Mouse (Mus musculus) megakaryocyte progenitor cell, adult 5-6 weeks (primary cell): ENCODE measurements around the gene Gm49403. TPM values are rescaled to one million over a fixed set of nuclear protein-coding genes. Genes with fewer than 3 reads are reported as not detected.

ENCODE experiments used
- ATAC-seq: replicated peaks from 2 replicates; pipeline ENCODE4 v1.8.0; 2016; ENCODE audit warnings: mild to moderate bottlenecking, moderate TSS enrichment, inconsistent platforms; ENCODE audit not compliant: poor library complexity
- total RNA-seq, 2 experiments: library from RNA; stranded (forward) in 1 of 2; stranded (reverse) in 1 of 2; fragments of 157-497, 149-512 nt in 1 of 2; fragments of 200-1000 nt in 1 of 2; gene quantifications; 2 replicates each; pipeline versions ENCODE4 v1.2.3 to v1.2.4; 2015 to 2017

Gene Gm49403
- total RNA-seq, 2 experiments from 2014 or later = not detected

DNA sequence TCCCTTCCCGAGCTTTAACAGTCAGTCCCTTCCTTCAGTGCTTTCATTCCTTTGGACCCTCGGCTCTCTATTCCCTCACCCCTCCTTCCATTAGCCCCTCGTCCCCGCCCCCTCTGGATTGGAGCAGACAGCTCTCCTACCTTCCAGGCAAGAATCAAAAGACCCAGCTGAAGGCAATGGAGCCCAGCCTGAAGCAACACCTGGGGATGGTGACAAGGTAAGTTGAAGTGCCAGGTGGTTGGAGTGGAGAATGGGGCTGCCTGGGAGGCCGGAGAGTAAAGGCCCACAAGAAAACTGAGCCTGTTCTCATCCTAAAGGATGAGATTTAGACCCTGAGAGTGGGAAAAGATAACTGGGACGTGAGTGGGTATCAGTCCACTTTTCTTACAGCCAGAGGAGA lies 24.8 kb downstream of the Gm49403 start:
- no peak for ATAC-seq

DNA sequence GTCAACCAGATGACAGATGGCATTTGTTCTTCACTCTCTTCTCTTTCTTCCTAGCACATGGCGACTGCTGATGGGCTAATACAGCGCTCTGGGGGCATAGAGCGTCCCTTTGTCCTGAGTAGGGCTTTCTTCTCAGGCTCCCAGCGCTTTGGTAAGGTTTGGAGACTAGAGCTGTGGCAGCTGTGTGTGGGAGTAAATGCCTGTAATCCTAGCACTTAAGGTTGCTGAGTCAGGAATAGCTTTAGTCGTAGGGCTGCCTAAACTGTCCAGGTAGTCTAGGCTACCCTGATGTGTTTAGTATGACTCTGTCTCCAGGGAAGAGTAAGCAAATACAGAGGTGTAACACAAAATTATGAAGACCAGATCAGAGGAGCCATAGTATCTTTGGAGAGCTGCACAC lies 28.1 kb downstream of the Gm49403 start:
- ATAC-seq = no peak

DNA sequence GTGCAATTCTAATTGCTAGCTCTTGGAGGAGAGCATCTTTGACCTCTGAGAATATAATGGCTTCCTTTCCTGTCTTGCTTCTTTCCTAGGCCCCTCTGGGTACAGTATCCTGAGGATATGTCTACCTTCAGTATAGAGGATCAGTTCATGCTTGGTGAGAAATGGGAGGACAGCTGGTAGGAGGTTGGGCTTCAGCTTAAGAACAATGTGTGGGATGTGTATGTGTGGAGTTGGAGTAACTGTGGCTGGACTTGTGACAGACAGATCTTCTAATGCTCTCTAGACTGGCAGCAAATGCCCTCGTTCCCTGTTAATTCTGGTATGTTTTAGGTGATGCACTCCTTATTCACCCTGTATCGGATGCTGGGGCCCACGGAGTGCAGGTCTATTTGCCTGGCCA lies 30.5 kb downstream of the Gm49403 start:
- ATAC-seq = no peak

DNA sequence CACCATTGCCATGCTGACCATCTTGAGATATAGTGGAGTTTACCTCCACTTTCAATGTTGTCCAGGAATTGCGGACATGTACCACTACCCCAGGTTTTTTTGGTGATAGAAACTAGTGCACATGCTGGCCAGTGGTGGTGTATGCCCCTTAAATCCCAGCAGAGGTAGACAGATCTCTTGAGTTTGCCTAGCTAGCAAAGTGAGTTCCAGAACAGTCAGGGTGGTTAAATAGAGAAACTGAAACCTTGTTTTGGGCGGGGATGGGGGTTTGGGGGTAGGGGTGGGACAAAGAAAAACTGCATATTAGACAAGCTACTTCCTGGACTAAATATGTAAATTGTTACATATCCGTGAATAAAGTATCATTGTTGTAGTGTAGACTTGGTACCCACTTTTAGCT lies 35.3 kb downstream of the Gm49403 start:
- no peak for ATAC-seq

DNA sequence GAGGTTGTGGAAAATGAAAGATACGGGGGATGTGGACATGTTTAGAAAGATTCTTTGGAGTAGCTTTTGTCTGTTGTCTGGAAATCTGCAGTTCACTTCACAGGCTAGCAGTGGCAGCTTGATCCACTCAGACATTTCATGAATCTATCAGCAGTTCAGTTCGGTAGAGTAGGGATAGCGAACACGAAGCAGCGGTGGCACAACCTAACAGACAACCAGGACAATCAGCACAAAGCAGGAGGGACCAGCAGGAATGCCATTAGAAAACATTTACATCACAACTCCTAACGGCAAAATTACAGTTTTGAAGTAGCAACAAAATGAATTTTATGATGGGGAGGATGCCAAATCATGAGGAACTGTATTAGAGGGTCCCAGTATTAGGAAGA lies 35.9 kb downstream of the Gm49403 start:
- ATAC-seq = no peak

DNA sequence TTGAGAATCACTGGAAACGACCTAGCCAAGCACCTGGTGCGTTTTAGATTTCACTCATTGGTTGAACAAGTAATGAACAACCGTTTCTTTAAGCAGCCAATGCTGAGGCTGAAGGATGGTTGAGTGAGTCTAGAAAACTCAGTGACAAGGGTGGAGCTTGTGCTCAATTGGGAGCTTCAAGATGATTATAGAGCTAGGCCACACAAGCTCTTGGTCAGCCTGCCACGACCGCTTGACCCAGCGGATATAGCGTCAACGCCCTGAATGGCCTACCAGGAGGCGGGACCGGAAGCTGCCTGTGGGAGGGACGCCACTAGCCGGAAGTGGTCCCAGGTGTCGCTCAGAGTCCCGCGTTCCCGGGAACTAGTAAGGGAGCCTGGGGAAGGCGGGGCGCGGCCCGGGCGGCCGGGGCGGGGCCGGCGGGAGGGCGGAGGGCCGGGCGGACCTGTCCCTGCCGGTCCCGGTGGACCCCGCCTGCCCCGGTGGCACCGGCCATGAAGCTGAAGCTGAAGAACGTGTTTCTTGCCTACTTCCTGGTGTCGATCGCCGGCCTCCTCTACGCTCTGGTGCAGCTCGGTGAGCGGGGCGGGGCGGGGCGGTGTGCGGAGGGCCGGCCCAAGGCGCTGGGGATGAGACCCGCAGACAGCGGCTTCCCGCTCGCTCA lies 36.5 kb downstream of the Gm49403 start, which contains the start of gene B3gat3:
TSS of gene B3gat3 (plus strand) at position 302 of the 664 bp plus-strand sequence.
- ATAC-seq = peak; percentile 91

DNA sequence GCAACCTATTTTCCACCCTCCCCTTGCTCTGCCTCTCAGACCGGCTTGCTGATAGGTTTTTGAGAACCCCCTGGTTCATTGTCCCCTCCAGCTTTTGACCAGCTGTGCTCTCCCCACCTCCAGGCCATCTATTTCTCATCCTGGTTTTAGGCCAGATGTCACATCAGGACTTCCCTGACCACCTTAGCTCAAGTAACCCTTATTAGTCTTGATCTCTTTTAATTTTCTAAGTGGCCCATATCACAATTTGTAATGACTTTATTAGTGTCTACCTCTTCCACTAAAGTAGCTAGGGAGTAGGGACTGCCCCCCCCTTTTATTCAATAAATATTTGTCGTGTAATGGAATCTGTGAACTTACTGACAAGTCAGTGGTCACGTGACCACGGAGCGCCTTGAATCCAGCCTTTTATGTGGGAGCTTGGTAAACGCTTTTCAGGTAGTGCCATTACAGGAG lies 37.1 kb downstream of the Gm49403 start:
- peak; percentile 10; the same call in 1 of the 2 replicates for ATAC-seq

DNA sequence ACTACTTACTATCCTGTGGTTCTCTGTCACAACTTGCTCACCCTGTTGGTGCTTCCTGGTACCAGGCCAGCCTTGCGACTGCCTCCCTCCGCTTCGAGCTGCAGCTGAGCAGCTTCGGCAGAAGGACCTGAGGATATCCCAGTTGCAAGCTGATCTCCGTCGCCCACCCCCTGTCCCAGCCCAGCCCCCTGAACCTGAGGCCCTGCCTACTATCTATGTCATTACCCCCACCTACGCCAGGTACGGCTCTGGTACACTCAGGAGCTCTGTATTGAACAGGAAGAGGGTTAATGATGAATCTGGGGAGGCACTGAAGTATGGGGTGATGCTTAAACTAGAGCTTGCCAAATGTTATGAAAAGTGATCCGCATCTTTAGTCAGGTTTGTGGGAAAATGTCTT lies 38.0 kb downstream of the Gm49403 start:
- no peak for ATAC-seq

DNA sequence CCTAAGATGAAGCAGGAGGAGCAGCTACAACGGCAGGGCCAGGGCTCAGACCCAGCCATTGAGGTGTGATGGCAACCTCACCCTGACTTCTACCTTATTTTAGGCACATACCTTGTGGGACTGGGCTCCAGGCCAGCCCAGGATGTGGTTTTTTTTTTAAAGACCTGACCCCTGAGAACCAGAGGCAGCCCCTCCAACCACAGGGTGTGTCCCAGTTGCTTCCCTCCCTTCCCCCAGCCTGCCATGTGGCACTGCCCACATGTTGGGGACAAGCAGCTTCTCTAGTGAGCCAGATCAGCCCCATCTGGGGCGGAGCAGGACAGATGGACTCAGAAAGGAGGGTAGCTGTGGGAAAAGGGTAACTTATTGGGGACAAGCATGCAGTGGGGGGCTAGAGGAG lies 43.0 kb downstream of the Gm49403 start:
- no peak for ATAC-seq

DNA sequence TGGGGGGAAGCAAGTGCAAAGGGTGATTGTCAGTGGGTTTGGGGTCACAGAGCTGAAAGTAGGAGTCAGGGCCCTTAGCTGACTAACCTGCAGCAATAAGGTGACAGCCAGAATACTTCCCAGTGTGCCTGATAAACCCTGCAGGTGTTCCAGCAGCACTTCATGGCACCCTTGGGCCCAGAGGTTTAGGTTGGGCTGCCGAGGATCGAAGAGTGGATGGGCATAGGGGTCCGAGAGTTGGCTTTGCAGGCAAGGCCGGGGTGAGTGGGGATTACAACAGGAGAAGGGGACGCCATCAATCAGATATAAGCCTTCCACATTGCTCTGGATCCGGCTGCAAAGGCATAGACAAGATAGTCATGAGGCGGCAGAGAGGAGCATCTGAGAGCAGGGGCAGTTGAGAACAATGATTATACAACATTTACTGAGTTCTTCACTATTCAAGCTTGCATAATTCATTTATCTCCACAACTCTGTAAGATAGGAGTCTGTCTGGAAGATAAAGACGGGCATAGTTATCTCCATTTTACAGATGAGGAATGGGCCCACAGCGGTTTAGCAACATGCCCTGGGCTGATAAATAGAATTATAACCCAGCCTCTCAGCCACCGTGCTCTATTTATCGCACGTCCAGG lies 44.3 kb downstream of the Gm49403 start:
- ATAC-seq = peak; percentile 47

DNA sequence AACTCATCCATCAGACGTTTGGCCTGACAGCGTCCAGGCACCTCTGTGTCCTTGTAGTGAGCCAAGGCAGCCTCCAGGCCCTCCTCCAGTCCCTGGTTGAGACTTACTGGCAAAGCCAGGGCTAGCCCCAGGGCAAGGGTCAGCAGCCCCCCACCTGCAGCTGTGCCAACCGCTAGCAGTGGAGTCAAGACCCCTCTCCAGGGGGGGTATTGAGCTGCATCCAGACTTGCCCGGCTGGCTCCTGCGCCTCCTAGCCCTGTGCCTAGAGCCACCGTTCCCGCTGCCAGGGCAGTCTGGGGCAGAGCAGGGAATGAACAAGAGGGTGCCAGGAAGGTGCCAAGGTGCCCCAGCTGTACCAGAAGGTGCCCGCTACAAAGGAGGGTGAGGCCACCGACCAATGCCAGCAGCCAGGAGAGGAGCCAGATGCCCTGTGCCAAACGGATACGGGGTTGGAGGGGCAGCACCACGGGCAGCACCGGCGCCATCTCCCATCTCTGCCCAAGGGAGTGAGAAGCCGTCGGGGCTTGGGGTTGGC lies 45.0 kb downstream of the Gm49403 start:
- peak; percentile 37 for ATAC-seq

DNA sequence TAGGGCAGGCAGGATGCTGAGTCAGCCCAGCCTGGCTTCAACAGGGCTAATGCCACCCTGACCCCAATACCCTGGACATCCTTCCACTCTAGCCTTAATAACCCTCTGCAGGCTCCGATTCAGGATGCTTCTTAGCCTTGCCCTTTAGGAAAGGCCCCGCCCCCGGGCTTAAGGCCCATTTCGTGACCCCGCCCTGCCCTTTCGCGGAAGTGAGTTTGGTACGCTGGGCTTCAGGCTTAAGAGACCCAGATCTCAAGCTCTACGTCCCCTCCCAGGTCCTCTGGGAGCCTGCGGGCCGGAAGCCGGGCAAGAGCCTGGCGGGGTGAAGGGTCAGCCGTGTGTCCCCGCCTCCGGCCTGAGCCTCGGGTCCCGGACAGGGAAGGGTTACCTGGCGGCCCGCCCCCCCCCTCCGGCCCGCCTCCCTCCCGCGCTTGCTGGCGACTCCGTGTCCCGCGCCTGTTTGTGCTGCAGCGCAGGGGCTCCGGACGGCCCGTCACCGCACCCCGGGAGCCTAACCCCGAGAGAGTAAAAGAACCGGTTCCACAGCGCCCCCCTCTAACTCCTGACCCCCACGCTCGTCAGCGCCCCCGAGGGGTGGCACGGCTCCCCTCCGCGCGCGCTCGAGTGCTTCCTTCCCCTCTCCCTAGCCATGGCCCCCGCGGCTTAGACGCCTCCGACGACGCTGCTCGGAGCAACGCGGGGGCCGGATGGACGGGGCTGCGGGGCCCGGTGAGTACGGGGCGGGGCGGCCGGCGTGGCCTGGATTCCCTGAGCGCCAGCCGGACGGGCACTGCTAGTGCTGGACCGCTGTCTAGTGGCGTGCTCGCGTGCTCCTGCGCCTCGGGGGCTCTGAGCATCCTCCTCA lies 45.7 kb downstream of the Gm49403 start, which contains the start of the genes Rom1 and Eml3:
TSS of gene Rom1 (minus strand) at position 133 of the 865 bp plus-strand sequence.
TSS of gene Eml3 (plus strand) at position 329 of the 865 bp plus-strand sequence.
- ATAC-seq = peak; percentile 68

DNA sequence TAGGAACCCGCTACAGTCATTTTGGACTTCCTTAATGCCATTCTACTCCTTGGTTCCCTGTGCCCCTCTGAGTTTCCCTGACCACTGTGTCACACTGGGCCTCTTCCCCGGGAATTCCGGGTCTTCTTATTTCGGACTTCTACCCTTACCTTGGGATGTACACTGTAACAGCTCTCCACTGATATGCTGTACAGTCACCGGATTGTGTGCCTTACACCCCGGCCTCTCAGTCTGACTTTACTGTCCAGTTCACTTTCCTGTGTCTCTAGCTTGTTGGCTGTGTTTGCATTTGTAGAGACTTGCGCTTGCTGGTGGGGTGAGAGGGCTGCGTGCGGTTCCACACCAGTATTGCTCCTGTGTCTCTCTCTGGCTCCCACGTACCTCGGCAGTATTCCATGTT lies 46.4 kb downstream of the Gm49403 start:
- ATAC-seq = no peak

DNA sequence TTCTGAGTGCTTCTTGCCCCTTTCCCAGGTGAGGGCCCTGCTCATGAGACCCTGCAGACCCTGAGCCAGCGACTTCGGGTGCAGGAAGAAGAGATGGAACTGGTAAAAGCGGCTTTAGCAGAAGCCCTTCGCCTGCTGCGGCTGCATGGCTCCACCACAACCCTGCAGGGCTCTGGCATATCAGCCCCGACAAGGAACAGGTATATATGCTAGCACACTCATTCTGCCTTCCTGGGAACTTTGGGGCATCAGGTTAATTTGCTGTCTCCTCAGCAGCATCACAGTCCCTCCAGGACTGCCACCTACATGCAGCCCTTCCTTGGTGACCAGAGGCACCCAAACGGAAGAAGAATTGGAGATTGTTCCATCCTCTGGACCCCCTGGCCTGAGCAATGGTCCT lies 47.0 kb downstream of the Gm49403 start:
- no peak for ATAC-seq

DNA sequence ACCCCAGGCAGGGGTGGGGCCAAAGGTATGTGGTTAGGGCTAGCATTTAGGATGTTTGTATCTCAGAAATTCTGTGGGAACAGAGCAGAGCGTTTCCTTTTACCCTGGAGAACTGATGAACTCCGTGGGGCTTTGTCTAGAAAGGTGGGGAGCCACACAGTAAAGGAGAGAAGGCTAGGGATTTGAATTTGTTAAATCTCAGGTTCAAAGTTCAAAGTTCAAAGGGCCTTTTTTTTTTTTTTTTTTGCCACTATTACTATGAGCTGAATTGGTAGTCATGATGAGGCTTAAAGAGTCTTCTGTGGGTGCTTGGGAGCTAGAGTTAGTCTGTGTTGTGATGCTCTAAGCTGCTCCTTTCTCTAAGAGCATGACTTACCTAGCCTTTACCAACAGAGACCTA lies 53.0 kb downstream of the Gm49403 start:
- ATAC-seq = no peak

Other genes starting within 250 kb of the Gm49403 start
Only the 30 nearest of the 32 such genes appear.
- 69.3 and 73.0 TPM in 2 replicates for gene Slc3a2, start 160.6 kb upstream of the Gm49403 start, total RNA-seq (2015)
- 84.0 and 87.7 TPM in 2 replicates for gene Slc3a2, start 160.6 kb upstream of the Gm49403 start, total RNA-seq (2017)
- 111 and 112 TPM in 2 replicates for gene Wdr74, start 148.1 kb upstream of the Gm49403 start, total RNA-seq (2015)
- gene Wdr74, start 148.1 kb upstream of the Gm49403 start, total RNA-seq (2017) = 102 TPM in 2 replicates
- 1.2 and 4.4 TPM in 2 replicates for gene 1700092M07Rik, start 143.2 kb upstream of the Gm49403 start, total RNA-seq (2015)
- not detected in 2 replicates for gene 1700092M07Rik, start 143.2 kb upstream of the Gm49403 start, total RNA-seq (2017)
- 32.5 and 45.3 TPM in 2 replicates for gene Stx5a, start 142.5 kb upstream of the Gm49403 start, total RNA-seq (2015)
- gene Stx5a, start 142.5 kb upstream of the Gm49403 start, total RNA-seq (2017) = 54.1 and 54.8 TPM in 2 replicates
- gene Nxf1, start 126.9 kb upstream of the Gm49403 start, total RNA-seq (2015) = 339 and 367 TPM in 2 replicates
- 76.5 and 91.9 TPM in 2 replicates for gene Nxf1, start 126.9 kb upstream of the Gm49403 start, total RNA-seq (2017)
- 64.4 and 69.2 TPM in 2 replicates for gene Tmem223, start 112.9 kb upstream of the Gm49403 start, total RNA-seq (2015)
- 36.2 and 37.0 TPM in 2 replicates for gene Tmem223, start 112.9 kb upstream of the Gm49403 start, total RNA-seq (2017)
- gene Tmem179b, start 109.5 kb upstream of the Gm49403 start, total RNA-seq (2015) = 109 and 124 TPM in 2 replicates
- 73.9 and 87.1 TPM in 2 replicates for gene Tmem179b, start 109.5 kb upstream of the Gm49403 start, total RNA-seq (2017)
- gene Taf6l, start 97.5 kb upstream of the Gm49403 start, total RNA-seq (2015) = 5.8 and 6.4 TPM in 2 replicates
- 9.7 and 12.8 TPM in 2 replicates for gene Taf6l, start 97.5 kb upstream of the Gm49403 start, total RNA-seq (2017)
- 142 and 164 TPM in 2 replicates for gene Polr2g, start 85.4 kb upstream of the Gm49403 start, total RNA-seq (2015)
- gene Polr2g, start 85.4 kb upstream of the Gm49403 start, total RNA-seq (2017) = 68.1 and 83.9 TPM in 2 replicates
- gene Zbtb3, start 81.4 kb upstream of the Gm49403 start, total RNA-seq (2015) = 1.8 and 2.8 TPM in 2 replicates
- gene Zbtb3, start 81.4 kb upstream of the Gm49403 start, total RNA-seq (2017) = 2.1 and 2.4 TPM in 2 replicates
- 29.0 and 31.0 TPM in 2 replicates for gene Ttc9c, start 64.6 kb upstream of the Gm49403 start, total RNA-seq (2015)
- gene Ttc9c, start 64.6 kb upstream of the Gm49403 start, total RNA-seq (2017) = 65.6 and 73.3 TPM in 2 replicates
- 56.7 and 59.5 TPM in 2 replicates for gene Hnrnpul2, start 63.9 kb upstream of the Gm49403 start, total RNA-seq (2015)
- 64.7 and 77.8 TPM in 2 replicates for gene Hnrnpul2, start 63.9 kb upstream of the Gm49403 start, total RNA-seq (2017)
- 0.76 TPM in 1 of 2 replicates, not detected in the other for gene AC129217.1, start 54.2 kb upstream of the Gm49403 start, total RNA-seq (2015)
- not detected in 2 replicates for gene AC129217.1, start 54.2 kb upstream of the Gm49403 start, total RNA-seq (2017)
- gene Bscl2, start 46.5 kb upstream of the Gm49403 start, total RNA-seq (2015) = 58.3 and 63.4 TPM in 2 replicates
- 28.8 and 31.6 TPM in 2 replicates for gene Bscl2, start 46.5 kb upstream of the Gm49403 start, total RNA-seq (2017)
- gene Gng3, start 44.7 kb upstream of the Gm49403 start, total RNA-seq (2015) = 0.07 and 0.22 TPM in 2 replicates
- not detected in 2 replicates for gene Gng3, start 44.7 kb upstream of the Gm49403 start, total RNA-seq (2017)
- not detected in 2 replicates for gene Lrrn4cl, start 33.2 kb upstream of the Gm49403 start, total RNA-seq (2015)
- 0.88 TPM in 1 of 2 replicates, not detected in the other for gene Lrrn4cl, start 33.2 kb upstream of the Gm49403 start, total RNA-seq (2017)
- gene Ubxn1, start 12.4 kb upstream of the Gm49403 start, total RNA-seq (2015) = 60.6 and 77.0 TPM in 2 replicates
- 159 and 168 TPM in 2 replicates for gene Ubxn1, start 12.4 kb upstream of the Gm49403 start, total RNA-seq (2017)
- 44.4 and 46.0 TPM in 2 replicates for gene Uqcc3, start 3.0 kb upstream of the Gm49403 start, total RNA-seq (2015)
- 93.0 and 118 TPM in 2 replicates for gene Uqcc3, start 3.0 kb upstream of the Gm49403 start, total RNA-seq (2017)
- gene Lbhd1, start 198 bp upstream of the Gm49403 start, total RNA-seq (2015) = 53.0 and 75.7 TPM in 2 replicates
- 7.5 and 14.3 TPM in 2 replicates for gene Lbhd1, start 198 bp upstream of the Gm49403 start, total RNA-seq (2017)
- 51.4 and 70.0 TPM in 2 replicates for gene 1810009A15Rik, start 4.9 kb downstream of the Gm49403 start, total RNA-seq (2015)
- gene 1810009A15Rik, start 4.9 kb downstream of the Gm49403 start, total RNA-seq (2017) = 74.3 and 91.0 TPM in 2 replicates
- gene Gm49416, start 5.0 kb downstream of the Gm49403 start, total RNA-seq (2015) = 1.5 and 2.5 TPM in 2 replicates
- not detected in 2 replicates for gene Gm49416, start 5.0 kb downstream of the Gm49403 start, total RNA-seq (2017)
- 12.9 and 16.8 TPM in 2 replicates for gene Ints5, start 9.1 kb downstream of the Gm49403 start, total RNA-seq (2015)
- 14.1 and 17.7 TPM in 2 replicates for gene Ints5, start 9.1 kb downstream of the Gm49403 start, total RNA-seq (2017)
- 112 and 118 TPM in 2 replicates for gene Ganab, start 14.1 kb downstream of the Gm49403 start, total RNA-seq (2015)
- gene Ganab, start 14.1 kb downstream of the Gm49403 start, total RNA-seq (2017) = 82.3 and 86.0 TPM in 2 replicates
- gene B3gat3, start 36.4 kb downstream of the Gm49403 start, total RNA-seq (2015) = 12.7 and 17.2 TPM in 2 replicates
- 20.5 and 21.6 TPM in 2 replicates for gene B3gat3, start 36.4 kb downstream of the Gm49403 start, total RNA-seq (2017)
- gene Rom1, start 45.4 kb downstream of the Gm49403 start, total RNA-seq (2015) = 0.59 and 1.5 TPM in 2 replicates
- gene Rom1, start 45.4 kb downstream of the Gm49403 start, total RNA-seq (2017) = 0.54 and 0.88 TPM in 2 replicates
- gene Eml3, start 45.6 kb downstream of the Gm49403 start, total RNA-seq (2015) = 12.0 and 14.9 TPM in 2 replicates
- gene Eml3, start 45.6 kb downstream of the Gm49403 start, total RNA-seq (2017) = 20.1 and 36.0 TPM in 2 replicates
- gene Mta2, start 57.9 kb downstream of the Gm49403 start, total RNA-seq (2015) = 57.9 and 63.7 TPM in 2 replicates
- gene Mta2, start 57.9 kb downstream of the Gm49403 start, total RNA-seq (2017) = 124 and 138 TPM in 2 replicates
- gene Tut1, start 69.9 kb downstream of the Gm49403 start, total RNA-seq (2015) = 6.2 and 8.7 TPM in 2 replicates
- gene Tut1, start 69.9 kb downstream of the Gm49403 start, total RNA-seq (2017) = 19.9 and 23.8 TPM in 2 replicates
- gene Eef1g, start 83.1 kb downstream of the Gm49403 start, total RNA-seq (2015) = 1,162 and 1,182 TPM in 2 replicates
- 754 and 796 TPM in 2 replicates for gene Eef1g, start 83.1 kb downstream of the Gm49403 start, total RNA-seq (2017)
- 6.5 and 10.6 TPM in 2 replicates for gene Ahnak, start 105.4 kb downstream of the Gm49403 start, total RNA-seq (2015)
- 11.7 and 17.2 TPM in 2 replicates for gene Ahnak, start 105.4 kb downstream of the Gm49403 start, total RNA-seq (2017)